28 mouse cellular contexts compared by ENCODE assay signal in the genomic region with DNA sequence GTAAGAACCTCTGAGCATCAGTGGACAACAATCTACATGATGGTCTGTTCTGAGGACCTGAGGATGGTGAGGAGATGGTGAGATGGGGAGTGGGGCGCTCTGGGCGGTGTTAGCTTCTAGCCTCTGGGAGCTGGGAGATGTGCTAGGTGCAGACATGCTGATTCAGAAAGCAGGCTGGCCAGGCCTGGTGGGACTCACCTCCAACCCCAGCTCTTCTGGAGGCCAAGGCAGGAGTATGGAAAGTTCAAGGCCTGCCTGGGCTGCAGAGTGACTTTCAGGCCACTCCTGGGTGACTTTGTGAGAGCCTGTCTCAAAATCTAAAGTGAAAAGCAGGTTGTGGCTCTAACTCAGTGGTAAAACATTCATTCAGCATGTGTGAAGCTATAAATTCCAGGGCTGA.
"Had no signal": no experiment of that assay in that cellular context is flagged by ENCODE, and none has a peak within 500 bp of the region (broad histone marks: within the 10 kb centered on the region; RNA-seq: fewer than 3 reads in every experiment).

No protein-coding gene starts in this region.

- H3K27me3 ChIP-seq: embryonic facial prominence, embryonic 12.5 days; embryonic facial prominence, embryonic 13.5 days; embryonic facial prominence, embryonic 15.5 days; forebrain, embryonic 13.5 days; forebrain, embryonic 15.5 days had no signal

- H3K4me3 ChIP-seq: embryonic facial prominence, embryonic 10.5 days; embryonic facial prominence, embryonic 12.5 days; embryonic facial prominence, embryonic 13.5 days; embryonic facial prominence, embryonic 15.5 days; erythroblast, embryonic 14.5 days; forebrain, embryonic 10.5 days; forebrain, embryonic 12.5 days; forebrain, embryonic 13.5 days; forebrain, embryonic 15.5 days; heart, adult 2 months had no signal

- H3K4me1 ChIP-seq: embryonic facial prominence, embryonic 13.5 days; forebrain, embryonic 12.5 days; forebrain, embryonic 13.5 days; forebrain, embryonic 15.5 days had no signal

- H3K9me3 ChIP-seq: embryonic facial prominence, embryonic 10.5 days; embryonic facial prominence, embryonic 12.5 days; embryonic facial prominence, embryonic 13.5 days; embryonic facial prominence, embryonic 15.5 days; forebrain, embryonic 10.5 days; forebrain, embryonic 12.5 days; forebrain, embryonic 13.5 days; forebrain, embryonic 15.5 days had no signal

- ATAC-seq: forebrain, embryonic 13.5 days; forebrain, embryonic 14.5 days; forebrain, embryonic 15.5 days; forebrain, embryonic 16.5 days; forebrain, postnatal 0 days had no signal

- H3K27ac ChIP-seq: embryonic facial prominence, embryonic 10.5 days; embryonic facial prominence, embryonic 12.5 days; embryonic facial prominence, embryonic 13.5 days; embryonic facial prominence, embryonic 15.5 days; forebrain, embryonic 10.5 days; forebrain, embryonic 12.5 days; forebrain, embryonic 13.5 days; forebrain, embryonic 15.5 days; heart, adult 2 months had no signal

- H3K4me2 ChIP-seq: embryonic facial prominence, embryonic 12.5 days; embryonic facial prominence, embryonic 13.5 days; embryonic facial prominence, embryonic 15.5 days; forebrain, embryonic 12.5 days; forebrain, embryonic 13.5 days; forebrain, embryonic 15.5 days had no signal

- H3K9ac ChIP-seq: embryonic facial prominence, embryonic 12.5 days; embryonic facial prominence, embryonic 13.5 days; embryonic facial prominence, embryonic 15.5 days; forebrain, embryonic 12.5 days; forebrain, embryonic 13.5 days; forebrain, embryonic 15.5 days; forebrain, postnatal 0 days had no signal

- DNase-seq: cerebellum, adult 18-20 months; cerebellum, adult 2 months; cerebellum, adult 8-10 months; cerebellum, adult 9-10 months; cerebellum, adult 9-11 months; cerebellum, postnatal 10 days; cerebellum, postnatal 14 days; cerebellum, postnatal 25 days; cerebellum, postnatal 36 days; embryo, embryonic 11 days; forebrain, postnatal 0 days; gastrocnemius, postnatal 10 days; gastrocnemius, postnatal 14 days; gastrocnemius, postnatal 25 days; gastrocnemius, postnatal 36 days; heart, adult 18-20 months; heart, adult 2 months had no signal

- H3K36me3 ChIP-seq: embryonic facial prominence, embryonic 10.5 days; embryonic facial prominence, embryonic 12.5 days; embryonic facial prominence, embryonic 13.5 days; embryonic facial prominence, embryonic 15.5 days; forebrain, embryonic 10.5 days; forebrain, embryonic 12.5 days; forebrain, embryonic 15.5 days had no signal
